Mouse (Mus musculus) embryonic fibroblast, embryonic 13.5 days (primary cell): ENCODE results near the gene Eomes.
A peak's percentile ranks its signal among the peaks of the same experiment; 100 is the strongest.

Experiments used
- CTCF ChIP-seq: IDR thresholded peaks from 2 replicates; pipeline ENCODE4 v1.5.1; 2011; ENCODE audit warnings: mild to moderate bottlenecking, control low read depth, low read length, moderate library complexity, borderline replicate concordance; ENCODE audit not compliant: insufficient read depth
- POLR2A ChIP-seq: IDR thresholded peaks from 2 replicates; pipeline ENCODE4 v1.6.1; 2011; ENCODE audit warnings: low read depth, mild to moderate bottlenecking, control low read depth, low read length, moderate library complexity

GRCm38 (mm10) chr9:118506020-118506403 lies 28.0 kb downstream of the Eomes start, which contains the start of gene Golga4:
- TF ChIP-seq CTCF, result no peak
- TF ChIP-seq POLR2A, result peak; percentile 50
